Mouse (Mus musculus) left cerebral cortex, postnatal 14 days (tissue): Measurements from ENCODE around the gene Mical2. TPM values are rescaled to one million over a fixed set of nuclear protein-coding genes. Genes with fewer than 3 reads are reported as not detected.

Source experiments
- DNase-seq, 2 experiments: peaks; one replicate each; pipeline ENCODE4 v3.0.0; 2021 to 2022; ENCODE audit warnings: low spot score in 2 of 2, mixed read lengths in 1 of 2
- intact Hi-C: fragments of 180-260 bp; cut with DNase I; formaldehyde crosslinking; loops from one replicate; pipeline ENCODE4 v1.15.1; 2025
- total RNA-seq, 2 experiments: library from RNA; stranded (reverse); gene quantifications; 2 replicates each; pipeline ENCODE4 v1.2.3; 2021

Mical2 gene
- total RNA-seq, 2 experiments from 2014 or later: 497 to 557 TPM

DNA sequence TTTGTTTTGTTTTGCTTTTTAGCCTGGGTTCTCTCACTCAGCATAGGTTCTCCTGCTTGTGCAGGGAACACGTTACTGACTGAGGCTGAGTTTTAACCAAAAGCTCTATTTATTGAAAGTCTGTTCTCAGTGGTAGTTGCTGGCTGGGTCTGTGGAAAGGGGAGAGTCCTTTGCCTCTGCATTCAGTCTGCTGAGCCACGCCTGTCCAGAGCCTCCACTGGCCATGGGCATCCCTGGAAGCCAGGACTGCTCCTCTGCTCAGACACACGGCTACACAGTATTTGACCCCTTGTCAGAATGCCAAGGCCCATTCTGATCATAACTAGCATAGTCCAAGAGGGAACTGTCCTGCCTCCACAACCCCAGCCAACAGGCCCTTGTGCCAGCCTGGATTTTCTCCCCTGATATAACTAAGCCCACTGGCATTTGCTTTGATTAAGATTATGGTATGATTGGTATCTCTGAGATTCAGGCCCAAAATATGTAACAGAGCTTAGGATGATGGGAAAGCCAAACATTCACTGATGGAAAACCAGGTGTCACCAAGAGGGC, 73.3 kb downstream of the Mical2 start:
- DNase-seq: no peak
- intact Hi-C loops: no loop called here

DNA sequence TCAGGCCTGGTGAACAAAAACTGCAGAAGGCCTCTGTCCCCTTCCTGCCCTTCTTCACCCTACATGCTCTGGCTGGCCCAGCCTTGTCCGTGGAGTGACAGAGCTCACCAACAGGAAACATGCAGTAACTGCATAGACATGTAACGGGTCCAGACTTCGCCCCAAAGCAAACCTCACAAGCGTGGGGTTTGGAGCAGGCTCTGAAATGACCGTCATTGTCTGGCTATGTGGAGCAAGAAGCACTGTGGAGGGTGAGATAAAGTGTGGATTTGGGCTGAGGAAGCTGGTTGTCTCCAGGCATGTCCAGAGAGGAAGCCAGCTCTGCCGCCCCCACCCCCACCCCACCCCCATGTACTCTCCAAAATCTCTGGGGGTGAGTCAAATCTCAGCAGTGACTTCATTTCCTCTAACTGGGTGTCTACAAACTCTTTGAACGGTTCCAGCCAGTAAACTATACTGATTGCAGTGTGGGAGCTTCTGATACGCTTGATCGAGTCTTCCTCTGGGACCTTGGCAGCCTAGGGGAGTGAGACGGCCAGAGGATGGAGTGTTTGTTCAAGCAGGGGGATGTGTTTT, 74.0 kb downstream of the Mical2 start:
- DNase-seq: no peak
- intact Hi-C loops: no loop called here

DNA sequence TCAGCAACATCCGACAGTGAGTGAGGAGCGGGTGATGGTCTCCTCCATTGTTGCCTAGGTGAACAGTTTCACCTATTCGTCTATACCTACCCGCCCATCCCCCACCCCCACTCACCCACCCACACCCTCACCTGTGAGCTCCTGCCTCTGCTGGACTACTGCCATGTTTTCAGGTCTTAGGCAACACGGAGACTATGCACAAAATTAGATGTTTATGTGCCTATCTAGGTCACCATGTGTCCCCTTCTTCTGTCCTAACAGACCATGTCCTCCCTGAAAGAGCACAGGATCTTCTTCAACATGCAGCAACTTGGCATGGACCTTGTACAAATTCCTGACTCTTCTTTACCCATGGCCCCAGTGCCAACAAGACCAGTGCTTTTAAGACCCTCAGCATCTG, 74.5 kb downstream of the Mical2 start:
- intact Hi-C loops: no loop called here
- DNase-seq: no peak

DNA sequence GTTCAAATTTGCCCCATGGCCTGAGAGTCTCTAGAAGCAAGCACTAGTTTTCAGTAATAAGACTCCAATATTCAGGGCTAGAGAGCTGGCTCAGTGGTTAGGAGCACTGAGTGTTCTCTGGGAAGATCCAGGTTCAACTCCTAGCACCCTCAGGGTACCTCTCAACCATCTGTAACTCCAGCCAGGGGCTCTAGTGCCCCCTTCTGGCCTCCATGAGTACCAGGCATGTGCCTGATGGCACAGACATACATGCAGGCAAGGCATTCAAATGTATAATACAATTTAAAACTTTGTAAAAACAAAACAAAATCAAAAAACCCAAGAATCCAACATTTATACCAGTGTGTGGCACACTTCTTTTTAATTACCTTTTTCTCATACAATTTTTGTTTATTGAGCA, 75.4 kb downstream of the Mical2 start:
- DNase-seq: no peak
- intact Hi-C loops: no loop called here

DNA sequence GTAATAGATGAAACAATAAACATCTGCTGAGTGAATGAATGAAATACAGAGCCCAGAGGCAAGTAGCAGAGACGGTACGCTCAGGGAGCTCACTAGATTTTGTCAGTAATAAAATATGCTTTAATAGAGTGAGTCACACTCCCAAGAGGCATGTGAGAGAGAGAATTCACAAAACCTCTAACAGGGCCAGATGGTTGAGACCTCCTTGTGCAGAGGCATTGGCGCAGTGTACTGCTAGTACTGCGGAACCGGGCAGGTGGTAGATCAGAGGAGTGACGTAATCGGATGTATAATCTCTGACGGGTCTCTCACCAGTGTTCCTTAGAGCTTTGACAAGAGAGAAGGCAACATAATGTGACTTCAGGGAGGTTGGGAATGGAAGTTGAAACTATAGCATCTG, 78.7 kb downstream of the Mical2 start:
- peak in 1 of 2 experiments; percentile 30 for DNase-seq
- intact Hi-C loops: no loop called here

DNA sequence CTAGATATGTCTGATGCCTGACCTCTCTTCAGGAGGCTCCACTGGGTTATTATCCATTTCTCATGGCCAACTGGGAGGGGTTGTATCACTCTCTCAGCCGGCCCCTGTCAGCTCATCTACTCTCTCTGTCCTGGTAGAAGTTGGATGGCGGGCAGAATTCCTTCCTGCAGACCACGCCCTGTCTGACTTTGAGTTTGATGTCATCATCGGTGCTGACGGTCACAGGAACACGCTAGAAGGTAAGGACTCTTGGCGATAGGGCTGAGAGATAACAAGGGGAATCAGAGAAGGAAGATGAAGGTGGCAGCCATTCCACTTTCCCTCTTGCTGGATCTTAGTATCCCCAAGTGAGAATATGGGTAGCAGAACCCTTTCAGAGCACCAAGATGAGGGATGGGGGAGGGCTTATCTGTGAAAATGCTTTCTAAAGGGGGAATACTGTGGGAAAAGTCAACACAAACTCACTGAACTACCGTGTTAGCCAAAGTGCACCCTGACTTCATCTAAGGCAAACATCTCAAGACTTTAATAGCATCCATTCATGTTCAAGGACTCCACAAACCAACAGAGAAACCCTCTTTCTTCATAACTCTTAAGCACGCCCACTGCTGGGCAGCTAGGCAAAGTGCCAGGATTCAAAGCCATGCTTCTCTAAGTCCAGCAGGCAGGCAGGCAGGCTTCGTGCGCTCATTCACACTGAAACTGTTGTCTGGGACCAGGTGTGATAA, 83.8 kb downstream of the Mical2 start:
- intact Hi-C loops: no loop called here
- no peak for DNase-seq

DNA sequence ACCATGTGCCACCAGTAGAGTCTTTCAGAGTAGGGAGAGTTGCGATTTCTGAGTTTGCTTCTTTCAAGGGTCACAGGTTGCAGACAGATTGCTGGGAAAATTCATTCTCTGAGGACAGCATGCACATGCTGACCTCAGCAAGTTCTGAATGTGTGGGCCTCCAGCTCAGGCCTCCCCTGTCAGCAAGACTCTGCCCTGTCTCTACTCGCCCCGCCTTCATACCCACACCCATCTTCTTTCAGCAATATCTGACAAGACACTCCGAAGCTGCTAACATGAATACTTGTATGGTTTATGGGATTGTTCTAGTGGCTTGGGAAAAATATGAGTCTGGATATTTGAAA, 84.3 kb downstream of the Mical2 start:
- DNase-seq: no peak
- intact Hi-C loops: no loop called here

DNA sequence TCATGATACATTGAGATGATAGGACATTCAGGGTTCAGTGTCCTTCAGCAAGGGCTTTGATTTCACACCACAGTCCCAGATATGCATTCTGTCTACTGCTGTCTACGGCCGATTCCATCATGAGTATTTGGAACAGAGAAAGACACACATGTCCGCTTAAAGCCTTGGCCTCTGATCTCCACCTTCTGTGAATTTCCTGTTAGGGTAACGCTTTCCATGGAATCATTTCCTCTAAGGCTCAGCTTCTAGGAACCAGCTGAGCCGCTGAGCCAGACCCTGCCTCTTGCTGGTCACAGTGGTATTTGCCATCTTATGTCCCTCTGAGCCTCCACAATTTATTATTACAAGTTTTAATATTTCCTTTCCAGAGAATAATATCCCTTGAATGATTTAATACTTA, 87.6 kb downstream of the Mical2 start:
- no peak for DNase-seq
- intact Hi-C loops: no loop called here

DNA sequence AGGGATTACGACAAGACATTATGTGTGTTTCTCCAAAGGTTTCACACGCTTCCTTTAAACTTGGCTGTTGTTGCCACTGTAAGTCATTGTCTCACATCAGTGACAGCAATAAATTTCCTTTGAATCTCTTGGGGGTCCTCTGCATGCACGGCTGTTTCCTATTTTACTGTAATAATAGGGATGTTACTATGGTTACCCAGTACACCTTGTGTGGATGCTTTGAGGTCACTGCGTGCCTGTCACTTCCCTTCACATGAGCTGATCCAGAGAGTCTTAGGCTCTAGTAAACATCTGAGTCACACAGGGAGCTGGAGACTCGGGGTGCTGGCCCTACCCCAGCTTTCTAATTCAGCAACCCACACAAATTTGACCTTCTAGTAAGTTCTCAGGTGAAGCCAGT, 88.0 kb downstream of the Mical2 start:
- intact Hi-C loops: no loop called here
- no peak for DNase-seq

DNA sequence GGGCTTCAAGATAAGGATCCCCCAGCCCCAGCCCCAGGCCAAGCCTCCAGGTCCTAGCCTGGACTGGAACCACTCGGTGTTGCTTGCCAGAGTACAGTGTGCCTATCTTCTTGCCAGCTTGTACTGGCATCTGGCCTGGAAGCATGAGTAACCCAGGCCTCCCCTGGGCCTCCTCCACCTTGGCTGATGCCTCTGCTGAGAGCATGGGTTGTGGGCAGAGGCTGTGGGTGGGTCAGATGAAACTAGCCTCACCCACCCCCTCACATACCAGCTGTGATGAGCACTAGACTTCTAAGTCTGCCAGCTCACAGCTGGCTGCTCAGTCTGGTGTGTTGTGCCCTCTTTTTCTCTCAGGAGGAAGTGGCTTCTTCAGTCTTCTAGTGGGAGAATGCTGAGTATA, 90.6 kb downstream of the Mical2 start:
- DNase-seq: peak; percentile 58 to 78
- intact Hi-C loops: no loop called here

DNA sequence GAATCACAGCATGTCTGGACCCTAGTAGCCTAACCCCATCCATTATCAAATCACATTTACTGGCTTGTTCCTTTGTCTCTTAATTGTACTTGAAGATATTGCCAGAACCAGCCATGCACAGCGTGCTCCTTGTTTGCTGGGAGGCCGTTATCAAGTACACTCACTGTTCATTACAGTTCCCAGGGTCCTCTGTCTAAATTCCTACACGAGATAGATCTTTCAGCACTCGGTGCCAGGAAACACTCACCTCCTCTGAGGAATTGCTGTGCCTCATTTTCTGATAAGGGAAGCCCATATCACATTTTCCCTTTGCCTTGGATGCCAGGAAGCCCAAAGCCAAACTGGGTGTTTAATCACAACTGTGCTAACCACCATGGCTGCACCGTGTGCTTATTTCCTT, 91.8 kb downstream of the Mical2 start:
- intact Hi-C loops: no loop called here
- no peak for DNase-seq

DNA sequence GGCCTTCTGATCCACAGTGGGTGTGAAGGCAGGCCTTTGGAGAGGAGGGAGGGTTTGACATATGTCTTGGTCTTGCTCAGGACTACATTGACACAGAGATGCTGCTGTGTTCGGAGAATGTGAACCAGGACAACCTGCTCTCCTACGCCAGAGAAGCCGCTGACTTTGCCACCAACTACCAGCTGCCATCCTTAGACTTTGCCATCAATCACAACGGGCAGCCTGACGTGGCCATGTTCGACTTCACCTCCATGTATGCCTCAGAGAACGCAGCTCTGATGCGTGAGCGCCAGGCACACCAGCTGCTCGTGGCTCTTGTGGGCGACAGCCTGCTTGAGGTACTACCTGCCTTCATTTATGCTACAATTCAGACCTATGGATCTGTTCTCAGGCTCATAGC, 92.7 kb downstream of the Mical2 start:
- intact Hi-C loops: no loop called here
- DNase-seq: no peak

DNA sequence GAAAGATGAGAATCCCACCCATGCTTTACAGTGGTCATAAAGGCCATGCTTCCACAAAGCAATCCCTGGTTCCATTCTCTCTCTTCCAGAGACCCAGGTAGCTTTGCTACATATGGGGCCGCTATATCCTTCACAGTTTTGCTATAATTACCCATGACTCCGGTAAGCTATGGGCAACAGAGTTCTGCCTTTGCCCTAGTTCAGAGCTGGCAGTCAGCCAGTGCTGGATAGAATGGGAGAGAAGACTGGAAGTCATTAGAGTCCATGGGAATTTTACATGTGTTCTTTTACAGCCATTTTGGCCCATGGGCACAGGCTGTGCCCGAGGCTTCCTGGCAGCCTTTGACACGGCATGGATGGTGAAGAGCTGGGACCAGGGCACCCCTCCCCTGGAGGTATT, 93.8 kb downstream of the Mical2 start:
- DNase-seq: no peak
- intact Hi-C loops: no loop called here

DNA sequence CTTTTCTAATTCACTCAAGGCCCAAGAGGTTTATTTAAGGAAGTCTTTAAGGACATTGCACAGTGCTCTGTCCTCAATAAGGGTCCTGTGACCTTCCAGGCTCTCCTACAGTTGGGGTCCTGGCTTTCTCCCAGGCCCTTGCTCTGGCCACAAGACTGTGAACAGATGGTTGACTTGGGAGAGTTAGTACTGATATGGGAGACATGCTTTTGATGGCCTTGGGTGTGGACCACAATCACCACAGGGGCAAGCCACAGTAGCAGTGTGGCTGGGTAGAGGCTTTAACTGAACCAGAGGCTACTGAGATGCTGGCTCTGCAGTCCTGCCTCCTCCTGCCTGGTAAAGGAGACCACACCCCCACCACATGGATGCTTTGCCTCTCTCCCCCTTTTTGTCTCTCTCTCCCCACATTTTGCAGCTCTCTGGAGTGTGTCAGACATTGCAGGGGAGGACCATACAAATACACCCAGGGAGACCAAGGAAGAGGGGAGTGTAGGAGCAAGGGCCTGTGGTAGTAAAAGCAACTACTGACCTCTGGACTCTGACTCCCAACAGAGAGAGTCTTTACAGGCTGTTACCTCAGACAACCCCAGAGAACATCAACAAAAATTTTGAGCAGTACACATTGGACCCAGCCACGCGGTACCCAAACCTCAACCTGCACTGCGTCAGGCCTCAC, 94.5 kb downstream of the Mical2 start:
- no peak for DNase-seq
- intact Hi-C loops: no loop called here

DNA sequence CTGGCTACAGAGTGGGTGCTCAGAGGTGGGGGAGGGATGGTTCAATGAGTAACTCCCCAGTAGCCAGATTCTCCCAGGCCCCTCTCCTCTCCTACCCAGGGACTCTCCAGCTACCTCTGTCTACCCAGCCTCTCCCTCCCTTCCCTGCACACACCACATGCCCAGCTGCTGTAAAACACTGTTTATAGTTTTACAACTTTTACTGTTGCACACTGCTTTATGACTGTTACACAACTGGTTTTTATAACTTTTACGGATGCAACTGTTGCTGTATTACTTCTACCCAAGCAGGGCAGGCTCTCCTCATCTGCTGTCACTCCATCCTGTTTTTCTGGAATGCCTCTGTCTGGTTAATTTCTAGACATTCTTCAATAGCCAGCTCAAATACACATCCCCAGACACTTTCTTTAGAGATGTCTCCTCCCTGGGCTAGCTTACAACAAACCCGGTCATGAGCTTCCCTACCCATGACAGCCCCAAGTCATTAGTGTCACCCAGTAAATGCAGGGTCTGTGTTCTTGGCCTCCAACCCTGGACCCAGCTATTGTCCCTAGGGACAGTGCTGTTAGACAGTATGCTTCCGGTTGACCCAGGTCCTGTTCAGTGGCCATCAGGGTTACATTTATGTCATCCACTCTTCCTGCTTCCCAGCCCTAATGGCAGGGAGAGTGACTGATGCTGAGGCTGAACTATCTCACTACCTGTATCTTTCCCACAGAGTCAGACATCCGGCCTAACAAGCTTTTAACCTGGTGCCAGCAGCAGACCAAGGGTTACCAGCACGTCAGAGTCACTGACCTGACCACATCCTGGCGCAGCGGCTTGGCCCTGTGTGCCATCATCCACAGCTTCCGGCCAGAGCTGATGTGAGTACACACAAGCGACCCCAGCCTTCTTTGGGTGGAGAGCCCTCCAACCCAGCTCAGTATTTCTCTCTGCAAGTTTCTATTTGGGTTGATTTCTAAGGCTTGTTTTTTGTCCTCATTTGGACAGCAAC, 96.4 kb downstream of the Mical2 start:
- no peak for DNase-seq
- intact Hi-C loops: no loop called here

DNA sequence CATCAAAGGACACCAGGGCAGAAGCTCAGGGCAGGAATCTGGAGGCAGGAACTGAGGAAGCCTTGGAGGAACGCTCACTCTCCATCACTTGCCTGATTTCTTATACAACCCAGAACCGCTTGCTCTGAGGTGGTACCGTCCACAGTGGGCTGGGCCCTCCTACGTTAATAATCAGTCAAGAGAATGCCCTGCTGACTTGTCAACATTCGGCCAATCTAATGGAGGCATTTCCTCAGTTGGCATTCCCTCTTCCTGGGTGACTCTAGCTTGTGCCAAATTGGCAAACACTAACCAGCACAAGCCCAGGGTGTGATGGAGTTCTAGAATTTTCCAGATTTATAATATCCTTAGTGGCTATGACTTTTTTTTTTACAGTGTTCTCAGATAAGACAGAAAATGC, 98.9 kb downstream of the Mical2 start:
- DNase-seq: no peak
- intact Hi-C loops: no loop called here

DNA sequence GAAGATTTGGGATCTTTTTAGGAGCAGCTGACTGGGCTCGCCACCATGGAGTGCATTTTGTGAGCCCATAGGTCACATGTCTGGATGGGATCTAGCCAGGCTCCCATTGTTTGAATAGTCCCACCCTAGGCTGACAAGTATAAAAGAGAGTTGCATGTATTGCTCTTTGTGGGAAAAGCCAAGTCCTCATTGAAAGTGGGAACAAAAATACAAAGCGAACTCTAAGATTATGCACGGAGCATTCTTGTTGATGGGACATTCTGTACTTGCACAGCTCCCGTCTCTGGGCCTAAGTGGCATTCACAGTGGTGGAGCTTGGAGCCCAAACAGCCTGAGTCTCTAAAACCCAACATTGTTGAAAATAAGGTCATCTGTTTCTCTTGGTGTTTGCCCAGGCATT, 101.2 kb downstream of the Mical2 start:
- intact Hi-C loops: no loop called here
- DNase-seq: peak; percentile 38 to 61

DNA sequence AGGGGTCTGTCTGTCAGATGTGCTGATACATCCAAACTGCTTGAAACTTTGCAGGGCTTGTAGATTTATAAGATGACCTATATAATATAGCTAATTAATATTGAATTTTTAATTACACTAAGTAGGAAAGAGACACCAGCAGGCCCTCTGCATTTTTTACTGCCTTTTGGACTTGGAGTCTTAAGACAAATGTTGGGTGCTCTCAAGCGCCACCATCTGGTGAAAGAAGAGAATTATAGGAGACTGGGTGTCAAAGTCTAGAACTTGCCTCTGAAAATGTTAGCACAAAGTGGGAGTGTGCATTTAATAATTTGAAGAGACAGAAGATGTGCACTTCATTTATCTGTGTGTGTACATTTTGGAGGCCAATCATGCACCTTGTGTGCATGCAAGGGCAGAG, 103.3 kb downstream of the Mical2 start:
- intact Hi-C loops: no loop called here
- peak; percentile 60 to 71 for DNase-seq

DNA sequence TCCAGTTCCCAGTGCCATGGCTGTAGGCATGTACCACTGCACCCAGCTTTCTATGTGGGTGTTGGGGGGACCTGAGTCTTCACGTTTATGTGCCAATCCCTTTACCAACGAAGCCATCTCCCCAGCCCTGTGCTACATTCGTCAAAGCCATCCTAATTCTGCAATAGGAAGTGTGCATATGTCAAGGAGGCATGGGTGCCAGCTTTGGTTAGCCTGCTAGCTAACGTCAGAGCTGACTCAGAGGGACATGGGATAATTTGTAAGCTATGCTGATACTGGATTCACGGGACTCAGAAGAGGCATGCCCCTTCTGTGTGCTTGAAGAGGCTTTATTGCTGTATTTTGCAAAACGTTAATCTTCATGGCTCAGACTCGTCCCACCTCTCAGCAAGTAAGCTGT, 103.8 kb downstream of the Mical2 start:
- intact Hi-C loops: no loop called here
- DNase-seq: no peak

DNA sequence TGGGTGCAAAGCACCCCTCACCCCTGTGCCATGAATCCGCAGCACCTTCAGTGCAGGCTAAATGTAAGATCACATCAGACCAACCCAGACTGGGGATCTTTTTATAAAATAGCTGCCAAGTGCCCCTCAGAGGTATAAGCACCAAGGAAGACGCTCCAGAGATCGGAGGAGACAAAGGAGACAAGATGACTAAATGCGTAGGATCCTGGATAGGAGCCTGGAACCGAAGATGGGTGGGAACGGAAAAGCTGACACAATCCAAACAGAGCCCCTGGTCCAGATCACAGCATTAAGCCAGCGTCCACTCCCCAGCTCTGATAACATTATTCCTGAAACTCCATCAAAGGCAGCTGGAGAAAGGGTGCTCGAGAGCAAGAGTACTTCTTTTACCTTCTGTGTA, 105.3 kb downstream of the Mical2 start:
- intact Hi-C loops: no loop called here

More for the DNA sequence above, 105.3 kb downstream of the Mical2 start:
- no peak for DNase-seq
